Mouse (Mus musculus): ENCODE measurements around the gene Tcaim. TPM values are rescaled to one million over a fixed set of nuclear protein-coding genes. Genes with fewer than 3 reads are reported as not detected.
A peak's percentile ranks its signal among the peaks of the same experiment; 100 is the strongest.

Gene Tcaim
- polyA plus RNA-seq (2015; fragmentation: Nextera tagmentation; extraction: Ambion mirVana) = 7.4 and 7.7 TPM in 2 replicates

DNA sequence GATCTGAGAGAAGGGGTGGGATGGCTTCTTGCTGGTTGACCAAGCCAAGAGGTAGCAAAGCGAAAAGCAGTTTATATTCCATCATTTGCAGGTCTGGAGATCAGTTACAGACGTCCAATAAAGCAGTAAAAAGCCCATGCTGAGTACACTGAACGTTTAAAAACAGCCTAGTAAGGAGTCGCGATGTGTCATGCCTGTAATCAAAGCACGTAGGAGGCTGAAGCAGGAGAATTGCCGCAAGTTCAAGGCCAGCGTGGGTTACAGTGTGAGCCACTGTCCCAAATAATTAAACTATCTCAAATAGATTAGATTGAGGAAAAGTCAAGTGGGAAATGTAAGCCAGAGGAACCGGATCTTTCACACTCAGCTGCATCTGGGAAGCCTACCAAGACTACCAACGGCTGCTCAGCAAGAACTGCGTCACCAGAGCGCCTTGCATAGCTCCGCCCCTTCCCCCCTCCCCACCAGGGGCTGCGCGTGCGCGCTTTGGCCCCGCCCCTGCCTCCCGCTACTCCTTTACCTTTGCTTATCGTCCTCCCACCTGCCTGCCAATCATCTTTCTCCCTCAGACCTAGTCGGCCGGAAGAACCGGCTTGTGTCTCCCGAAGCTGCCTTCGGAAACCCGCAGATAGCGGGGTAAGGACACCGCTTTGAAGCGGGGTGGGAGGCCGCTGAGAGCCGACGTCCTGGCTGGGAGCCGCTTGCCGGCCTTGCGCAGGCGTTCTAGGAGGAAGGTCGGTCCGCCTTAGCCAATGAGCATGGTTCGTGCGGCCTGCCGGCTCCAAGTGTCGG is at the start of gene Tcaim:
TSS of gene Tcaim (plus strand) at position 487 of the 792 bp plus-strand sequence.
- no peaks in the 10 kb centered on the region for H3K27me3 ChIP-seq

GRCm38 (mm10) chr9:122757614-122758013 is 47.7 kb upstream of the Tcaim start:
- no peaks in the 10 kb centered on the region for H3K27me3 ChIP-seq
- H3K36me3 ChIP-seq = no peaks in the 10 kb centered on the region
- no peak overlapping the region for H3K9ac ChIP-seq (replicated peaks)
- 53% methylated on average over 2 of the region's 2 CpGs for WGBS
- no peak overlapping the region for H3K4me2 ChIP-seq (replicated peaks)
- no peaks in the 10 kb centered on the region for H3K9me3 ChIP-seq
- no peaks in the 10 kb centered on the region for H3K4me1 ChIP-seq
- ATAC-seq (replicated peaks) = no peak
- no peak overlapping the region for H3K4me3 ChIP-seq
- H3K27ac ChIP-seq (replicated peaks) = no peak overlapping the region

More for the DNA sequence above, at the start of gene Tcaim:
- Histone ChIP-seq H3K36me3 (no peaks in the 10 kb centered on the region), H3K9me3 (no peaks in the 10 kb centered on the region), H3K27ac (replicated peaks) (peak within 1 kb of the TSS; percentile 93), H3K9ac (replicated peaks) (peak within 1 kb of the TSS; percentile 75), H3K4me3 (peak within 1 kb of the TSS; percentile 69), H3K4me1 (peaks cover 11% of the 10 kb centered on the region), H3K4me2 (replicated peaks) (peak within 1 kb of the TSS; percentile 62)
- ATAC-seq (replicated peaks) = peak; percentile 98
- WGBS = 7% methylated on average over 42 of the region's 42 CpGs

DNA sequence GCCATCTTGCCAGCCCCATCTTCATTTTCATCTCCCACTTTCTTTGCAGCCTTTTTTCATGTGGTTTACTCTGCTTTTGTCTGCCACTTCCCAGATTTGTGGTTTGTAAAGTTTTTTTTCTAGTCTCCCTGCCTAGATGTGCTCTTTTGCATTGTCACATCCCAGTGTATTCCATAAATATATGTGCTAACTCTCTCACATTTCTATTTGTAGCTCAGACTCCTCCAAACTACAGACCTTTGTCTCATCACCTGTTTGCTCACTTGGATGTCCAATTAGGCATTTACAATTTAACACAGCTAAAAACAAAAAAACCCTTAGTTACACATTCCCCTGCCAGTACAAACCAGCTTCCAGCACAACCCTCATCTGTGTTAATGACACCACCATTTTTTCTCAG is 45.2 kb upstream of the Tcaim start:
- H3K4me1 ChIP-seq = no peaks in the 10 kb centered on the region
- no peak overlapping the region for H3K4me3 ChIP-seq
- H3K9ac ChIP-seq (replicated peaks) = no peak overlapping the region
- H3K27me3 ChIP-seq = no peaks in the 10 kb centered on the region
- no peak overlapping the region for H3K27ac ChIP-seq (replicated peaks)
- no peak for ATAC-seq (replicated peaks)
- H3K4me2 ChIP-seq (replicated peaks) = no peak overlapping the region
- no peaks in the 10 kb centered on the region for H3K9me3 ChIP-seq
- H3K36me3 ChIP-seq = no peaks in the 10 kb centered on the region

GRCm38 (mm10) chr9:122785231-122785630 is 20.1 kb upstream of the Tcaim start:
- Histone ChIP-seq H3K4me1 (no peaks in the 10 kb centered on the region), H3K36me3 (no peaks in the 10 kb centered on the region), H3K4me3 (no peak overlapping the region), H3K27me3 (no peaks in the 10 kb centered on the region), H3K9ac (replicated peaks) (no peak overlapping the region), H3K27ac (replicated peaks) (no peak overlapping the region), H3K9me3 (no peaks in the 10 kb centered on the region), H3K4me2 (replicated peaks) (no peak overlapping the region)
- 77% methylated on average over 5 of the region's 5 CpGs for WGBS
- no peak for ATAC-seq (replicated peaks)

GRCm38 (mm10) chr9:122786534-122786933 is 18.8 kb upstream of the Tcaim start:
- Histone ChIP-seq H3K36me3 (no peaks in the 10 kb centered on the region), H3K4me3 (no peak overlapping the region), H3K9ac (replicated peaks) (no peak overlapping the region), H3K27ac (replicated peaks) (no peak overlapping the region), H3K9me3 (no peaks in the 10 kb centered on the region), H3K4me2 (replicated peaks) (no peak overlapping the region), H3K4me1 (no peaks in the 10 kb centered on the region), H3K27me3 (no peaks in the 10 kb centered on the region)
- WGBS = 98% methylated on average over 1 of the region's 1 CpGs
- no peak for ATAC-seq (replicated peaks)

GRCm38 (mm10) chr9:122805845-122806341 is 554 bp downstream of the Tcaim start:
- peak overlapping the region; percentile 93 for H3K27ac ChIP-seq (replicated peaks)
- H3K27me3 ChIP-seq = no peaks in the 10 kb centered on the region
- no peaks in the 10 kb centered on the region for H3K9me3 ChIP-seq
- peak overlapping the region; percentile 75 for H3K9ac ChIP-seq (replicated peaks)
- ATAC-seq (replicated peaks) = no peak
- H3K4me2 ChIP-seq (replicated peaks) = peak overlapping the region; percentile 62
- no peaks in the 10 kb centered on the region; the same call in 1 of the 2 replicates for H3K36me3 ChIP-seq
- H3K4me3 ChIP-seq = peak overlapping the region; percentile 69
- WGBS = 13% methylated on average over 10 of the region's 10 CpGs
- peaks cover 11% of the 10 kb centered on the region for H3K4me1 ChIP-seq

DNA sequence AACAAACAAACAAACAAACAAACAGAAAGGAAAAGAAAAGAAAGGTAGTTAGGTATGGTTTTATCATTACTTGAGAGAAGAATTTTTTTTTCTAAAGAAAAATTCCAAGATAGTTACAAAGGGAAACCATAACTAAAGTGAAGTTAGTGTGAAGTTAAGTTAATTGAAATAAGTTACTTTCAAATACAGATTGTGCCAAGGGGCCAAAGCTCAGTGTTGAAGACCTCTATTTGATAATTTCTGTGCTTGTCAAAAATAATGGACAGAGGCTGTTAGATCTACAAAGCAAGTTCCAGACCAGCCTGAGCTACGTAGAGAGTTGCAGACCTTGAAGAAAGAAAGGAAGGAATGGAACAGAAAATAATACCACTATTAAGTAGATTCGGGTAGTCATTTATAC is 1.8 kb downstream of the Tcaim start:
- no peak for ATAC-seq (replicated peaks)
- WGBS = 95% methylated on average over 2 of the region's 2 CpGs

GRCm38 (mm10) chr9:122810212-122810611 is 4.9 kb downstream of the Tcaim start:
- Histone ChIP-seq H3K36me3 (peaks cover 3% of the 10 kb centered on the region; the same call in 1 of the 2 replicates), H3K27me3 (no peaks in the 10 kb centered on the region), H3K9ac (replicated peaks) (no peak overlapping the region), H3K9me3 (no peaks in the 10 kb centered on the region), H3K4me2 (replicated peaks) (no peak overlapping the region), H3K4me1 (peaks cover 11% of the 10 kb centered on the region), H3K27ac (replicated peaks) (no peak overlapping the region), H3K4me3 (no peak overlapping the region)
- ATAC-seq (replicated peaks) = no peak
- 92% methylated on average over 3 of the region's 3 CpGs for WGBS

More for the DNA sequence above, 1.8 kb downstream of the Tcaim start:
- no peak overlapping the region for H3K4me3 ChIP-seq
- no peak overlapping the region for H3K9ac ChIP-seq (replicated peaks)
- H3K4me1 ChIP-seq = peaks cover 11% of the 10 kb centered on the region
- no peaks in the 10 kb centered on the region; the same call in 1 of the 2 replicates for H3K36me3 ChIP-seq
- no peaks in the 10 kb centered on the region for H3K27me3 ChIP-seq
- no peak overlapping the region for H3K4me2 ChIP-seq (replicated peaks)
- no peaks in the 10 kb centered on the region for H3K9me3 ChIP-seq
- no peak overlapping the region for H3K27ac ChIP-seq (replicated peaks)

DNA sequence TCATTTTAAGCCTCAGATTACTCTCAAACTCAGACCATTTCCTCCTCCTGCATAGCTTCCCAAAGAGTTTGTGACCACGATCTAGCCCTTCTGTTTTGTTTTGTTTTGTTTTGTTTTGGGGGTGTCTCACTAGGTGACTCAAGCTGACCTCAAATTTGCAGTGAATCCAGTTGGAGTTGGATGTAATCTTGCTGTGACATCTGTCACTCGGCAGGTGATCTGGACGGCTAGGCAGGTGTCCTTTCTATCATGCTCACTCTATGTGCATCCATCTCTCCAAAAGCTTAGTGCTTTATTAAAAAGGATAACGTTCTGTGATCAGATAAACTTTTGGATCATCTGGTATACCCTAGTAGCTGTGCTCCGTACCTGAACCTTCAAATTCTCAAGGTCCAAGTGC is 7.0 kb downstream of the Tcaim start:
- Histone ChIP-seq H3K9ac (replicated peaks) (no peak overlapping the region), H3K4me2 (replicated peaks) (no peak overlapping the region), H3K4me3 (no peak overlapping the region), H3K4me1 (no peaks in the 10 kb centered on the region), H3K27ac (replicated peaks) (no peak overlapping the region), H3K36me3 (peaks cover 12% of the 10 kb centered on the region; the same call in 1 of the 2 replicates), H3K27me3 (no peaks in the 10 kb centered on the region), H3K9me3 (no peaks in the 10 kb centered on the region)
- ATAC-seq (replicated peaks) = no peak
- 87% methylated on average over 5 of the region's 5 CpGs for WGBS

DNA sequence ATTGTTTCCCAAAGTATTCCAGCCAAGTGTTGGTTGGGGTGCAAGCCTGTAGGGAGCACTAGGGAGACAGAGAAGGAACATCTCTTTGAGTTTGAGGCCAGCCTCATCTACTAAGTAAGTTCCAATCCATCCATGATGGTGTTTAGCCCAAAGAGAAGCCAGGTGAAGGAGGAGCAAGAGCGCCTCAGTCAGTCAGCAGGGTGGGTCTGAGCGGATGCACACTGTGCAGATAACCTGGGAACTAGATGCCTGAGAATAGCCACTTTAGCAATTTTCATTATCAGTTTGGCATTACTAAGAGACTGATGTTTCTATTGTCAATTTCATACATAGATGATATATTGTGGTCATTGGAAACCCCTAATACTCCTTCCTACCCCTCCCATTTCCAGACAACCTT is 9.4 kb downstream of the Tcaim start:
- H3K4me1 ChIP-seq = no peaks in the 10 kb centered on the region
- H3K4me2 ChIP-seq (replicated peaks) = no peak overlapping the region
- H3K4me3 ChIP-seq = no peak overlapping the region
- peaks cover 18% of the 10 kb centered on the region; the same call in 1 of the 2 replicates for H3K36me3 ChIP-seq
- H3K27me3 ChIP-seq = no peaks in the 10 kb centered on the region
- no peak overlapping the region for H3K9ac ChIP-seq (replicated peaks)
- no peak overlapping the region for H3K27ac ChIP-seq (replicated peaks)
- no peaks in the 10 kb centered on the region for H3K9me3 ChIP-seq
- no peak for ATAC-seq (replicated peaks)
- WGBS = 97% methylated on average over 2 of the region's 2 CpGs

GRCm38 (mm10) chr9:122815239-122815851 is 10.0 kb downstream of the Tcaim start:
- Histone ChIP-seq H3K4me1 (no peaks in the 10 kb centered on the region), H3K9me3 (no peaks in the 10 kb centered on the region), H3K9ac (replicated peaks) (no peak overlapping the region), H3K4me3 (no peak overlapping the region), H3K4me2 (replicated peaks) (no peak overlapping the region), H3K27me3 (no peaks in the 10 kb centered on the region), H3K36me3 (peaks cover 23% of the 10 kb centered on the region), H3K27ac (replicated peaks) (no peak overlapping the region)
- no peak for ATAC-seq (replicated peaks)
- 85% methylated on average over 4 of the region's 4 CpGs for WGBS

GRCm38 (mm10) chr9:122823374-122824017 is 18.2 kb downstream of the Tcaim start:
- ATAC-seq (replicated peaks) = no peak
- H3K4me1 ChIP-seq = no peaks in the 10 kb centered on the region
- peaks cover 54% of the 10 kb centered on the region for H3K36me3 ChIP-seq
- H3K9ac ChIP-seq (replicated peaks) = no peak overlapping the region
- H3K27ac ChIP-seq (replicated peaks) = no peak overlapping the region
- H3K4me3 ChIP-seq = no peak overlapping the region
- 89% methylated on average over 5 of the region's 5 CpGs for WGBS
- H3K9me3 ChIP-seq = no peaks in the 10 kb centered on the region
- no peaks in the 10 kb centered on the region for H3K27me3 ChIP-seq
- no peak overlapping the region for H3K4me2 ChIP-seq (replicated peaks)
